Mouse (Mus musculus): Measurements from ENCODE around the gene Mfap2. TPM values are rescaled to one million over a fixed set of nuclear protein-coding genes. Genes with fewer than 3 reads are reported as not detected.

Gene Mfap2
- polyA plus RNA-seq, 1 experiment from 2014 or later, result 14.6 TPM

DNA sequence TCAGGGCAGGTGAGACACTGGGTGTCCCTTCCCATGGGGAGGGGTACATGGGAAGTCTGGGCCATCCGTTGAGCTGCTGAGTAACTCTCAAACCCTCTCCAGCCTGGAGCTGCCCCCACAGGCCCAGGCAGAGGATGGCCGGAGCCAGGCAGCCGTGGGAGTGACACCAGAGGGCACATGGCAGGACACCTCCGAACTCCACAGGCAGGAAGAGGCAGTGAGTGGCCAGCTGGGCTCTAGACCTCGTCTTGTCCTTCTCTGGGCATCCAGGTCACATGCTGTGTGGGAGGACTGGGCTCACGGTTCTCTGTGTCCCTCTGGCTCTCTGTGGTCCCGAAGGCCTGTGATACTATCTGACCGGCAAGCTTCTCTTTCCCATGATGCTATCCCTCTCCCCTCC lies 16.4 kb upstream of the Mfap2 start:
- Histone ChIP-seq H3K4me2 (ENCODE audit: low read depth, low read length) (no peak overlapping the region), H3K27ac (ENCODE audit: low read depth) (no peak overlapping the region), H3K9me3 (ENCODE audit: low read length) (no peaks in the 10 kb centered on the region), H3K9ac (replicated peaks) (no peak overlapping the region), H3K4me1 (ENCODE audit: insufficient read depth) (peaks cover 5% of the 10 kb centered on the region; the same call in 1 of the 2 replicates), H3K4me3 (ENCODE audit: low read depth, low read length) (no peak overlapping the region), H3K36me3 (replicated peaks; ENCODE audit: insufficient read depth, low read length) (peaks cover 45% of the 10 kb centered on the region), H3K27me3 (ENCODE audit: insufficient read depth, low read length) (no peaks in the 10 kb centered on the region)
- no peak for TF ChIP-seq CTCF (IDR thresholded peaks at IDR 0.05; ENCODE audit: low read depth)
- no peak for TF ChIP-seq EP300 (IDR thresholded peaks at IDR 0.05; ENCODE audit: low read depth)
- DNase-seq (no peak), ATAC-seq (no peak)
- 82% methylated on average over 8 of the region's 8 CpGs for WGBS (ENCODE audit: insufficient replicate concordance)

GRCm38 (mm10) chr4:140995811-140996210 lies 14.4 kb upstream of the Mfap2 start:
- DNase-seq, result no peak
- Histone ChIP-seq H3K27me3 (ENCODE audit: insufficient read depth, low read length) (no peaks in the 10 kb centered on the region), H3K9ac (replicated peaks) (no peak overlapping the region), H3K4me3 (ENCODE audit: low read depth, low read length) (no peak overlapping the region), H3K4me1 (ENCODE audit: insufficient read depth) (no peaks in the 10 kb centered on the region), H3K9me3 (ENCODE audit: low read length) (no peaks in the 10 kb centered on the region), H3K27ac (ENCODE audit: low read depth) (no peak overlapping the region), H3K4me2 (ENCODE audit: low read depth, low read length) (no peak overlapping the region), H3K36me3 (replicated peaks; ENCODE audit: insufficient read depth, low read length) (peaks cover 54% of the 10 kb centered on the region)
- ATAC-seq, result no peak
- 80% methylated on average over 8 of the region's 8 CpGs for WGBS (ENCODE audit: insufficient replicate concordance)
- TF ChIP-seq CTCF (IDR thresholded peaks at IDR 0.05; ENCODE audit: low read depth) (no peak), EP300 (IDR thresholded peaks at IDR 0.05; ENCODE audit: low read depth) (no peak)

- Histone ChIP-seq H3K9me3 (ENCODE audit: low read length) (no peaks in the 10 kb centered on the region), H3K4me2 (ENCODE audit: low read depth, low read length) (no peak overlapping the region), H3K27me3 (ENCODE audit: insufficient read depth, low read length) (no peaks in the 10 kb centered on the region), H3K27ac (ENCODE audit: low read depth) (no peak overlapping the region), H3K4me1 (ENCODE audit: insufficient read depth) (no peaks in the 10 kb centered on the region), H3K9ac (replicated peaks) (no peak overlapping the region), H3K36me3 (replicated peaks; ENCODE audit: insufficient read depth, low read length) (peaks cover 55% of the 10 kb centered on the region), H3K4me3 (ENCODE audit: low read depth, low read length) (no peak overlapping the region)
- DNase-seq (no peak), ATAC-seq (no peak; the same call in 1 of the 2 replicates)
- WGBS (ENCODE audit: insufficient replicate concordance), result 66% methylated on average over 9 of the region's 9 CpGs
- TF ChIP-seq CTCF (IDR thresholded peaks at IDR 0.05; ENCODE audit: low read depth) (no peak), EP300 (IDR thresholded peaks at IDR 0.05; ENCODE audit: low read depth) (no peak)
These were observed 13.4 kb upstream of the Mfap2 start for GRCm38 (mm10) chr4:140996812-140997211.

DNA sequence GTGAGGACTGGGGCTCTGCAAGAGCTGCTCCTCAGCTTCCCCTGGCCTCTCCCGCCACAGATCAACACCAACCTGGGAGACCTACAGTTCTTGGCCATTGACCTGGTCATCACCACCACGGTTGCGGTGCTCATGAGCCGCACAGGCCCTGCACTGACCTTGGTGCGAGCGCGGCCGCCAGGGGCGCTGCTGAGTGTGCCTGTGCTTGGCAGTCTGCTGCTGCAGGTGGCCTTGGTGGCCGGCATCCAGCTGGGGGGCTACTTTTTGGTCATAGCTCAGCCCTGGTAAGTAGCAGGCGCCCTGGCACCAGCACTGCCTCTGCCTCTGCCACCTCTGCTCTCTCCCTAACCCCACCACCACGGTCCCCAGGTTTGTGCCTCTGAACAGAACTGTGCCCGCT lies 4.2 kb upstream of the Mfap2 start:
- H3K9ac ChIP-seq (replicated peaks), result no peak overlapping the region
- no peaks in the 10 kb centered on the region for H3K9me3 ChIP-seq (ENCODE audit: low read length)
- TF ChIP-seq EP300 (IDR thresholded peaks at IDR 0.05; ENCODE audit: low read depth) (no peak), CTCF (IDR thresholded peaks at IDR 0.05; ENCODE audit: low read depth) (peak; percentile 42)
- no peak overlapping the region for H3K4me2 ChIP-seq (ENCODE audit: low read depth, low read length)
- peaks cover 37% of the 10 kb centered on the region for H3K36me3 ChIP-seq (replicated peaks; ENCODE audit: insufficient read depth, low read length)
- ATAC-seq (no peak), DNase-seq (no peak)
- H3K4me3 ChIP-seq (ENCODE audit: low read depth, low read length), result no peak overlapping the region
- peaks cover 8% of the 10 kb centered on the region for H3K27me3 ChIP-seq (ENCODE audit: insufficient read depth, low read length)
- 80% methylated on average over 13 of the region's 13 CpGs for WGBS (ENCODE audit: insufficient replicate concordance)
- no peak overlapping the region for H3K27ac ChIP-seq (ENCODE audit: low read depth)
- peaks cover 7% of the 10 kb centered on the region; the same call in 1 of the 2 replicates for H3K4me1 ChIP-seq (ENCODE audit: insufficient read depth)

GRCm38 (mm10) chr4:141008028-141008427 lies 2.2 kb upstream of the Mfap2 start:
- H3K4me1 ChIP-seq (ENCODE audit: insufficient read depth), result peaks cover 7% of the 10 kb centered on the region; the same call in 1 of the 2 replicates
- H3K36me3 ChIP-seq (replicated peaks; ENCODE audit: insufficient read depth, low read length), result peaks cover 32% of the 10 kb centered on the region
- TF ChIP-seq CTCF (IDR thresholded peaks at IDR 0.05; ENCODE audit: low read depth) (0 out of 2 replicates have a peak, but pooled peaks have one; percentile 3), EP300 (IDR thresholded peaks at IDR 0.05; ENCODE audit: low read depth) (peak; percentile 36; the same call in 1 of the 2 replicates)
- ATAC-seq (peak; percentile 88), DNase-seq (peak; percentile 47)
- peaks cover 20% of the 10 kb centered on the region for H3K27me3 ChIP-seq (ENCODE audit: insufficient read depth, low read length)
- WGBS (ENCODE audit: insufficient replicate concordance), result 43% methylated on average over 8 of the region's 8 CpGs
- no peak overlapping the region for H3K27ac ChIP-seq (ENCODE audit: low read depth)
- no peaks in the 10 kb centered on the region for H3K9me3 ChIP-seq (ENCODE audit: low read length)
- H3K4me3 ChIP-seq (ENCODE audit: low read depth, low read length), result no peak overlapping the region
- H3K9ac ChIP-seq (replicated peaks), result no peak overlapping the region; the same call in 1 of the 2 replicates
- no peak overlapping the region for H3K4me2 ChIP-seq (ENCODE audit: low read depth, low read length)

DNA sequence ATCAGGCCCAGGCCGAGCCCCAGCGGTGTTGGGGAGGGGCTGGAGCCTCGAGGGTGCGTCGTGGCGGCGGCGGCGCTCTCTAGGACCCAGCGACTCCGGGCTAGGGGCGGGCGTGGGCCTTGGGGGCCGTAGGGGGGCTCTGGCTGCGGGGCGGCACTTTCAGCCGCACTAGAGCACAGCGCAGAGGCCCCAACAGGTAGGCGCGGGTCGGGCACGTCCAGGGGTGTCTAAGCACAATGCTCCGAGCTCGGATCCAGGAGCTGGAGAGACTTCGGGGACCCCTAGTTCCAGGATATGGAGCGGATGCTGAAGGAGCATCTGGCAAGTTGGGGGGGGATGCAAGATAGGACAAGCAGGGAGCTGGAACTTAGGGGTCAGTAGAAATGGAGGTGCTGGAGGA lies 308 bp downstream of the Mfap2 start:
- DNase-seq, result no peak
- peaks cover 12% of the 10 kb centered on the region for H3K36me3 ChIP-seq (replicated peaks; ENCODE audit: insufficient read depth, low read length)
- peaks cover 7% of the 10 kb centered on the region; the same call in 1 of the 2 replicates for H3K4me1 ChIP-seq (ENCODE audit: insufficient read depth)
- H3K9me3 ChIP-seq (ENCODE audit: low read length), result no peaks in the 10 kb centered on the region
- WGBS (ENCODE audit: insufficient replicate concordance), result 3% methylated on average over 26 of the region's 26 CpGs
- H3K9ac ChIP-seq (replicated peaks), result peak overlapping the region; percentile 61
- peak overlapping the region; percentile 58 for H3K4me2 ChIP-seq (ENCODE audit: low read depth, low read length)
- H3K27me3 ChIP-seq (ENCODE audit: insufficient read depth, low read length), result peaks cover 20% of the 10 kb centered on the region
- ATAC-seq, result no peak
- no peak for TF ChIP-seq CTCF (IDR thresholded peaks at IDR 0.05; ENCODE audit: low read depth)
- TF ChIP-seq EP300 (IDR thresholded peaks at IDR 0.05; ENCODE audit: low read depth), result no peak
- H3K4me3 ChIP-seq (ENCODE audit: low read depth, low read length), result peak overlapping the region; percentile 40
- no peak overlapping the region for H3K27ac ChIP-seq (ENCODE audit: low read depth)
